Mouse (Mus musculus) CH12.LX (cell line): ENCODE measurements at regions not wholly inside any gene's neighbourhood (a gene's known extent, or its start where the extent isn't known, plus 50 kb on each side); places are given as distances from the start of the nearest gene placed in this dataset.

Source experiments
- DNase-seq: peaks from one replicate; pipeline ENCODE4 v3.0.0-alpha.2; 2013; ENCODE audit errors: extremely low read depth
- H3K27ac ChIP-seq: 2 replicates; pipeline ENCODE4 v1.5.1; 2012; ENCODE audit warnings: low read depth, mild to moderate bottlenecking, control low read depth, moderate library complexity; ENCODE audit not compliant: insufficient read depth
- H3K27me3 ChIP-seq: replicated peaks from 2 replicates; pipeline ENCODE3; 2012; ENCODE audit warnings: inconsistent platforms
- H3K36me3 ChIP-seq, 2 experiments: replicated peaks in 1 of 2; 2 replicates each; pipeline versions ENCODE3 to v1.6.1; 2012; ENCODE audit warnings: inconsistent platforms in 1 of 2, low read length in 1 of 2, mild to moderate bottlenecking in 1 of 2, mixed read lengths in 1 of 2, moderate library complexity in 1 of 2; ENCODE audit not compliant: control insufficient read depth in 1 of 2, insufficient read depth in 1 of 2
- H3K4me1 ChIP-seq, 2 experiments: 2 replicates each; pipeline ENCODE4 v1.6.1; 2012; ENCODE audit warnings: inconsistent platforms in 1 of 2, moderate library complexity in 1 of 2; ENCODE audit not compliant: insufficient read depth in 2 of 2, control insufficient read depth in 1 of 2
- H3K4me2 ChIP-seq: 2 replicates; pipeline ENCODE4 v1.6.1; 2012; ENCODE audit warnings: low read depth, mild to moderate bottlenecking, control low read depth; ENCODE audit not compliant: poor library complexity, insufficient read depth, severe bottlenecking
- H3K4me3 ChIP-seq, 3 experiments: fragments of 150-350 bp in 1 of 3; sonication (generic) in 1 of 3; replicated peaks in 1 of 3; 2 replicates each; pipeline versions ENCODE3 to v1.5.1; 2011 to 2012; ENCODE audit warnings: low read depth in 2 of 3, low read length in 2 of 3, mild to moderate bottlenecking in 2 of 3, moderate library complexity in 2 of 3, control low read depth in 1 of 3, improper control_type of control experiment in 1 of 3, inconsistent platforms in 1 of 3, mixed read lengths in 1 of 3; ENCODE audit not compliant: poor library complexity in 1 of 3
- H3K79me2 ChIP-seq: replicated peaks from 2 replicates; pipeline ENCODE4 v1.6.1; 2012; ENCODE audit warnings: mild to moderate bottlenecking, moderate library complexity; ENCODE audit not compliant: control insufficient read depth, poor library complexity, insufficient read depth, severe bottlenecking; ENCODE audit errors: extremely low read depth
- H3K9ac ChIP-seq: 2 replicates; pipeline ENCODE4 v1.6.1; 2012; ENCODE audit warnings: low read depth, mild to moderate bottlenecking, control low read depth, moderate library complexity; ENCODE audit not compliant: insufficient read depth
- H3K9me3 ChIP-seq: replicated peaks from 2 replicates; pipeline ENCODE3; 2012; ENCODE audit warnings: low read length, inconsistent platforms, mixed read lengths
- BHLHE40 ChIP-seq: IDR thresholded peaks from 2 replicates; pipeline ENCODE4 v1.6.1; 2011; ENCODE audit warnings: mild to moderate bottlenecking, low read depth, low read length, improper control_type of control experiment
- CHD1 ChIP-seq: IDR thresholded peaks from 2 replicates; pipeline ENCODE4 v1.6.1; 2012; ENCODE audit warnings: low read depth, low read length, improper control_type of control experiment, inconsistent platforms
- CTCF ChIP-seq, 2 experiments: IDR thresholded peaks in 1 of 2; conservative IDR thresholded peaks in 1 of 2; 2 replicates each; pipeline ENCODE4 v1.5.1; 2011 to 2012; ENCODE audit warnings: low read depth in 2 of 2, low read length in 2 of 2, improper control_type of control experiment in 1 of 2, inconsistent platforms in 1 of 2, mild to moderate bottlenecking in 1 of 2, moderate library complexity in 1 of 2
- ELF1 ChIP-seq: IDR thresholded peaks from 2 replicates; pipeline ENCODE4 v1.6.1; 2014; ENCODE audit warnings: low read depth, mild to moderate bottlenecking, inconsistent platforms, low read length, improper control_type of control experiment
- EP300 ChIP-seq: IDR thresholded peaks from 2 replicates; pipeline ENCODE4 v1.6.1; 2011; ENCODE audit warnings: low read length, improper control_type of control experiment
- GABPA ChIP-seq: IDR thresholded peaks from 2 replicates; pipeline ENCODE4 v1.6.1; 2012; ENCODE audit warnings: low read depth, low read length, improper control_type of control experiment, inconsistent platforms; ENCODE audit not compliant: insufficient replicate concordance
- HCFC1 ChIP-seq: IDR thresholded peaks from 2 replicates; pipeline ENCODE4 v1.6.1; 2012; ENCODE audit warnings: low read depth, mild to moderate bottlenecking, inconsistent platforms, low read length, improper control_type of control experiment
- IRF4 ChIP-seq: IDR thresholded peaks from 2 replicates; pipeline ENCODE4 v1.6.1; 2014; ENCODE audit warnings: low read depth, mild to moderate bottlenecking, inconsistent platforms, low read length, improper control_type of control experiment
- JUN ChIP-seq: IDR thresholded peaks from 2 replicates; pipeline ENCODE4 v1.6.1; 2011; ENCODE audit warnings: low read depth, mild to moderate bottlenecking, low read length, improper control_type of control experiment, moderate library complexity; ENCODE audit not compliant: insufficient read depth
- JUND ChIP-seq: conservative IDR thresholded peaks from 2 replicates; pipeline ENCODE4 v1.6.1; 2011; ENCODE audit warnings: low read depth, low read length, improper control_type of control experiment
- MAZ ChIP-seq: IDR thresholded peaks from 2 replicates; pipeline ENCODE4 v1.6.1; 2012; ENCODE audit warnings: low read depth, mild to moderate bottlenecking, inconsistent platforms, low read length, improper control_type of control experiment, moderate library complexity
- MXI1 ChIP-seq: IDR thresholded peaks from 2 replicates; pipeline ENCODE4 v1.6.1; 2011; ENCODE audit warnings: mild to moderate bottlenecking, low read depth, low read length, improper control_type of control experiment
- MYC ChIP-seq: IDR thresholded peaks from 2 replicates; pipeline ENCODE4 v1.6.1; 2011; ENCODE audit warnings: low read depth, mild to moderate bottlenecking, improper control_type of control experiment, low read length
- POLR2A ChIP-seq: IDR thresholded peaks from 2 replicates; pipeline ENCODE4 v1.6.1; 2011; ENCODE audit warnings: low read depth, mild to moderate bottlenecking, improper control_type of control experiment, low read length
- SMC3 ChIP-seq: IDR thresholded peaks from 2 replicates; pipeline ENCODE4 v1.6.1; 2011; ENCODE audit warnings: low read depth, low read length, improper control_type of control experiment
- TCF12 ChIP-seq: IDR thresholded peaks from 2 replicates; pipeline ENCODE4 v1.6.1; 2014; ENCODE audit warnings: low read depth, mild to moderate bottlenecking, inconsistent platforms, low read length, improper control_type of control experiment
- UBTF ChIP-seq: IDR thresholded peaks from 2 replicates; pipeline ENCODE4 v1.6.1; 2012; ENCODE audit warnings: low read depth, mild to moderate bottlenecking, inconsistent platforms, low read length, improper control_type of control experiment, moderate library complexity
- USF1 ChIP-seq: IDR thresholded peaks from 2 replicates; pipeline ENCODE4 v1.6.1; 2014; ENCODE audit warnings: low read depth, mild to moderate bottlenecking, inconsistent platforms, low read length, improper control_type of control experiment
- USF2 ChIP-seq: conservative IDR thresholded peaks from 2 replicates; pipeline ENCODE4 v1.6.1; 2011; ENCODE audit warnings: low read depth, low read length, improper control_type of control experiment
- ZMIZ1 ChIP-seq: IDR thresholded peaks from 2 replicates; pipeline ENCODE4 v1.6.1; 2012; ENCODE audit warnings: low read depth, mild to moderate bottlenecking, inconsistent platforms, low read length, improper control_type of control experiment
- ZNF384 ChIP-seq: IDR thresholded peaks from 2 replicates; pipeline ENCODE4 v1.6.1; 2012; ENCODE audit warnings: low read depth, low read length, improper control_type of control experiment, inconsistent platforms
- dilution Hi-C: fragments of 300-500 bp; cut with MboI; formaldehyde crosslinking; loops from 2 replicates; pipeline ENCODE4 v1.14.3; 2020; ENCODE audit warnings: low sequenced_read_pairs; ENCODE audit not compliant: extremely low pct_unique_long_range_greater_than_20kb, extremely low pct_ligation_motif_present
- in situ Hi-C: fragments of 300-500 bp; cut with MboI; formaldehyde crosslinking; loops from 3 replicates; pipeline ENCODE4 v1.14.3; 2019; ENCODE audit warnings: low sequenced_read_pairs, low pct_ligation_motif_present, low pct_unique_long_range_greater_than_20kb, mixed read lengths

DNA sequence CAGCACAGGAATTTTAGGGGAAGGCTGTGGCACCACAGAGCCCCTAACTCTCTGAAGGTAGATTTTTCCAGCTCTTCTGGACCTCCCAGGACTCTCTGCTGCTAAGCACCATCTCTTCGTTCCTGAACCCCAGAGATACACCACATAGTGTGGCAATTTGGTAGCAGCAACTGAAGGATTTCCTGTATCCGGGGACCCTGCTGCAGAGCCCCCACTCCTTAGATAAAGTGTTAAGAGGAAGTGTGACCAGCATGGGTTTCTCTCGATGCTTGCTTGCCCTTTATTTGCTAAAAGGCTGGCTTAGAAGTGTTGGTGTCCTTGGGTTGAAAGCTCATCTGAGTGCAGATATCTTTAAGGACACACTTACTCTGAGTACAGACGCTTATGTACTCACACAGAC is 115.6 kb upstream of the Stc2 start:
- dilution Hi-C loops (no loop called here), in situ Hi-C loops (no loop called here)
- no peaks in the 10 kb centered on the region for H3K27me3 ChIP-seq
- DNase-seq = no peak
- H3K27ac ChIP-seq = no peak overlapping the region
- no peak overlapping the region for H3K9ac ChIP-seq
- no peaks in the 10 kb centered on the region for H3K79me2 ChIP-seq
- H3K9me3 ChIP-seq = no peaks in the 10 kb centered on the region
- peaks cover 0 to 6% of the 10 kb centered on the region in 2 experiments; a peak in 1 of 4 replicates for H3K4me1 ChIP-seq
- no peak overlapping the region for H3K4me2 ChIP-seq
- TF ChIP-seq ELF1 (0 out of 2 replicates have a peak, but pooled peaks have one; percentile 7), MAZ (no peak)
- no peak overlapping the region for H3K4me3 ChIP-seq
- no peaks in the 10 kb centered on the region for H3K36me3 ChIP-seq

DNA sequence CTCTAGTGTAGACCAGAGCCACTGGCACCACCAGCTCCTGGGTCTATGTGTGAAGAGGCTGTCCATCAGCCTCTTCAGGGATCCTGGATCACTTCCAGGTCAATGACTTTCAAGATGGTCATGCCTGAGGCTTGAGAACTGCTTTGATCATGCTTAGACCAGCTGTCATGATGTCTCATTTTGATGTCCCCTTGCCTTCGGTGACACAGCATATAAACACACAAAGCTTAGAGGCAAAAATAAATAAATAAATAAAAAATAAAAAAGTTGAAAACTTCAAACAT is 111.1 kb upstream of the Stc2 start:
- no peak for DNase-seq
- dilution Hi-C loops = no loop called here
- no peaks in the 10 kb centered on the region for H3K36me3 ChIP-seq
- TF ChIP-seq GABPA (no peak), MXI1 (no peak), USF1 (no peak), MYC (no peak), CHD1 (no peak), HCFC1 (no peak), MAZ (no peak), UBTF (no peak)
- TF ChIP-seq, all 38 proteins: peak for 0
- Histone ChIP-seq H3K79me2 (no peaks in the 10 kb centered on the region), H3K9ac (no peak overlapping the region), H3K4me1 (peaks cover 0 to 6% of the 10 kb centered on the region in 2 experiments; a peak in 1 of 4 replicates), H3K27me3 (no peaks in the 10 kb centered on the region), H3K4me2 (no peak overlapping the region), H3K9me3 (no peaks in the 10 kb centered on the region), H3K4me3 (no peak overlapping the region), H3K27ac (no peak overlapping the region)
- in situ Hi-C loops = no loop called here

DNA sequence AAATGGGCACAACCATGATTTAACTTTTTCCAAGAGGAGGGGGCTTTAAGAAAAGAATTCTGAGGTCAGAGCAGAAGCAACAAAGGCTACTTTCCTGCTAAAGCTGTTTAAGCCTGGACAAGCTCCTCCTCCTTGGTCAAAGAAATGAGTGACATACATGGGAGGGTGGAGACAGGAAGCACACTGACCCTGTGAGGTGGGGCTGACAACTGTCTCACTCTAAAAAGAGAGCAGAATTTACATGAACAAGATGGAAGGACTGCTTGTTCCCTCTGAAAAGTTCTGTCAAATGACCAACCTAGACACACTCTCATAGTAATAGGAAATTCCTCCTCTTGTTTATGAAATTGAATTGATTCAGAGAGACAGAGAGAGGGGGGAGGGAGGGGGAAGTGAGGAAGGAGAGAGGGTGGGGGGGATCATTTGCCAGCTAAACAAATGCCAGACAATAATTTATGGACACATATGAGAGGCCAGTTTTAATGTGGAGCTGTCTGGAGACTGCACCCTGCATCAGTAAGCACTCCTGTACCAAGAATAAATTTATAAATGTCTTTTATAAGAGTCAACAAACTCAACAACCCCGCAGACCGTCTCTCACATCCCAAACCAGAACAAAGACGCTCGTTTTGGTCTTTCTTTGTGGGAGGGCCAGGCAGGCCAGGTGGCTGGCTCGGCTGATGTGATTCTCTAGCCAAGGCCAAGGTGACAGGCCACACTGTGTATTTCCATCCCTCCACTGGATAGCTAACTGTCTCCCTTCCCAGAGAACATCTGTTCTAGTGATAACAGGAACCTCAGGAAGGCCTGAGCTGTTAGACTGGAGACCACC is 110.6 kb upstream of the Stc2 start:
- no peaks in the 10 kb centered on the region for H3K9me3 ChIP-seq
- H3K79me2 ChIP-seq = no peaks in the 10 kb centered on the region
- no peak overlapping the region for H3K4me3 ChIP-seq
- in situ Hi-C loops = no loop called here
- H3K36me3 ChIP-seq = no peaks in the 10 kb centered on the region
- no peak overlapping the region for H3K4me2 ChIP-seq
- H3K4me1 ChIP-seq = peaks cover 0 to 6% of the 10 kb centered on the region in 2 experiments; a peak in 1 of 4 replicates
- TF ChIP-seq ZMIZ1 = no peak
- TF ChIP-seq USF2 = no peak
- TF ChIP-seq SMC3 = no peak
- TF ChIP-seq EP300 = no peak
- TF ChIP-seq BHLHE40 = no peak
- no peak for TF ChIP-seq JUN
- TF ChIP-seq POLR2A = no peak
- no peak for TF ChIP-seq USF1
- no peak for TF ChIP-seq ZNF384
- no peak for TF ChIP-seq IRF4
- TF ChIP-seq JUND = no peak
- TF ChIP-seq CTCF (conservative IDR thresholded peaks at IDR 0.05 in 1 of 2, IDR thresholded peaks at IDR 0.05 in 1 of 2; ENCODE audit: low read depth in 2 of 2, low read length in 2 of 2) = no peak
- TF ChIP-seq TCF12 = no peak
- TF ChIP-seq HCFC1 = no peak
- H3K27ac ChIP-seq = no peak overlapping the region
- DNase-seq = no peak
- no peak overlapping the region for H3K9ac ChIP-seq
- dilution Hi-C loops = no loop called here
- H3K27me3 ChIP-seq = no peaks in the 10 kb centered on the region
